In the genomic region with DNA sequence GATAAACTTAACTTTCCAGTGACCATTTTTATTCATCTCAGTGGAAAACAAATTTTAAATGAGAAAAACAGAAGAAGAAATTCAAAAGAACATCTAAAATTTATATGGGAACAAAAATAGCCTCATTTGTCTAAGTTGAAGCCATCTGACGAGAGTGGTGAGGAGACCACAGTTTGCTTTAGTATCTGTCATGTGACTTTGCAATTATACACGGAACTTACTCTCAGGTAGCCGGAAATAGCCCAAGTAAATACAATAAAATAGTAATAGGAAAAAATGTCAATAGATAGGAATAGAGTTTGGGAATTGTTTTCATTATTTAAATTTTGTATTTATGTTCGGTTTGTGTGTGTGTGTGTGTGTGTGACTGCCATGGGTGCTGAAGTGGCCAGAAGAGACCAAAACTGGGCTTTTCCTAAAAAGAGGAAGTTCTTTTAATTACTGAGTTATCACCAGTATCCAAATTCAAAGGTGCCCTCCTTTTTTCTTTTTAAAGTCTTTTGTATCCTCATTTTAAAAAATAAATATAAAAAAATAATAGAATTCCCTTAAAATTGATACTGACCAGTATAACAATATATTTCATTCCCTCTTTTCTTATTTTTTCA, we compare ENCODE assay signal across 23 mouse cellular contexts. TPM values are rescaled to one million over a fixed set of nuclear protein-coding genes. Genes with fewer than 3 reads are reported as not detected.
"Had no signal": no experiment of that assay in that cellular context is flagged by ENCODE, and none has a peak within 500 bp of the region (broad histone marks: within the 10 kb centered on the region; RNA-seq: fewer than 3 reads in every experiment).

No protein-coding gene starts in this region.

- H3K4me3 ChIP-seq: midbrain, embryonic 10.5 days; midbrain, embryonic 12.5 days; neural tube, embryonic 13.5 days; neural tube, embryonic 15.5 days had no signal

- H3K36me3 ChIP-seq: midbrain, embryonic 10.5 days; midbrain, embryonic 12.5 days; neural tube, embryonic 13.5 days; neural tube, embryonic 15.5 days had no signal

- H3K9me3 ChIP-seq: midbrain, embryonic 10.5 days; midbrain, embryonic 12.5 days; neural tube, embryonic 13.5 days; neural tube, embryonic 15.5 days had no signal

- H3K4me1 ChIP-seq: midbrain, embryonic 10.5 days; midbrain, embryonic 12.5 days; neural tube, embryonic 13.5 days; neural tube, embryonic 15.5 days had no signal

- H3K4me2 ChIP-seq: lung, embryonic 14.5 days; midbrain, embryonic 12.5 days; neural tube, embryonic 13.5 days; neural tube, embryonic 15.5 days had no signal

- H3K27me3 ChIP-seq: midbrain, embryonic 12.5 days; neural tube, embryonic 13.5 days; neural tube, embryonic 15.5 days had no signal

- H3K27ac ChIP-seq: midbrain, embryonic 10.5 days; midbrain, embryonic 12.5 days; neural tube, embryonic 13.5 days; neural tube, embryonic 15.5 days had no signal

- DNase-seq: lung, adult 18-20 months; lung, embryonic 14.5 days; lung, postnatal 10 days; lung, postnatal 4 days; midbrain, embryonic 14.5 days; retina, postnatal 1 day; right cerebral cortex, adult 18-20 months; right cerebral cortex, postnatal 25 days; right cerebral cortex, postnatal 4 days; spleen, adult 18-20 months; thymus, adult 18-20 months; thymus, postnatal 14 days; thymus, postnatal 36 days had no signal

- H3K9ac ChIP-seq: lung, embryonic 14.5 days; midbrain, embryonic 12.5 days; neural tube, embryonic 13.5 days; neural tube, embryonic 15.5 days had no signal

RNA-seq across cellular contexts. Expression of a gene that starts 48.6 kb away (rescaled TPM):
- total RNA-seq: megakaryocyte, adult 5-6 weeks; megakaryocyte-erythroid progenitor cell, adult 5-6 weeks; midbrain, postnatal 0 days; monocyte, adult 5-6 weeks had no signal
- polyA plus RNA-seq: lung, embryonic 14.5 days; lung, embryonic 16.5 days; midbrain, embryonic 10.5 days; midbrain, embryonic 12.5 days; midbrain, embryonic 14.5 days; neural tube, embryonic 13.5 days; neural tube, embryonic 15.5 days; stomach, embryonic 14.5 days had no signal
